Mouse (Mus musculus) right cerebral cortex, postnatal 4 days (tissue): ENCODE results near the gene Zfp658.
A peak's percentile ranks its signal among the peaks of the same experiment; 100 is the strongest.

Experiments
- DNase-seq: peaks from one replicate; pipeline ENCODE4 v3.0.0-alpha.2; 2022

Gene Zfp658

GRCm38 (mm10) chr7:43562006-43562633 is at the start of gene Zfp658:
Gene Zfp658, plus strand, starts transcription at chr7:43562256.
- peak; percentile 84 for DNase-seq

GRCm38 (mm10) chr7:43512519-43512918 is 49.5 kb upstream of the Zfp658 start:
- no peak for DNase-seq

GRCm38 (mm10) chr7:43515076-43515475 is 47.0 kb upstream of the Zfp658 start:
- no peak for DNase-seq

GRCm38 (mm10) chr7:43518341-43518740 is 43.7 kb upstream of the Zfp658 start:
- DNase-seq: no peak

DNA sequence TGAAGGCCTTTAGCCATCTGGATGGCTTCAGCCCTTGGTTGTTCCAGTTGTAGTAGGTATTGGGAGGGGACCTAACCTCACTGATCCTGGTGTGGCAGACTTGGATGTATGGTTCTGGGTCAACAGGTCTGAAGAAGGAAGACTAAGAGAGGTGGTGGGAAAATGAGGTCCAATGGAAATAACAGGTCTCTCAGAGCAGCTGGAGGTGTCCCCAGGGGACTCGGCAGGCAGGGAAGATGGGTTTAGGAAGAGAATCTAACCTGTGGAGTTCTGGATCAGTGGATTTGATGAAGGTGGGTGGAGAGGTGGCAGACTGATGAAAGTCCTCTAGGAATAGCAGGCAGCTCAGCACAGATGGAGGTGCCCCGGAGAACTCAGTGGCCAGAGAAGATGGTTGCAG is 39.3 kb upstream of the Zfp658 start:
- no peak for DNase-seq

- DNase-seq: no peak
Measured at GRCm38 (mm10) chr7:43525313-43525712, 36.7 kb upstream of the Zfp658 start.

DNA sequence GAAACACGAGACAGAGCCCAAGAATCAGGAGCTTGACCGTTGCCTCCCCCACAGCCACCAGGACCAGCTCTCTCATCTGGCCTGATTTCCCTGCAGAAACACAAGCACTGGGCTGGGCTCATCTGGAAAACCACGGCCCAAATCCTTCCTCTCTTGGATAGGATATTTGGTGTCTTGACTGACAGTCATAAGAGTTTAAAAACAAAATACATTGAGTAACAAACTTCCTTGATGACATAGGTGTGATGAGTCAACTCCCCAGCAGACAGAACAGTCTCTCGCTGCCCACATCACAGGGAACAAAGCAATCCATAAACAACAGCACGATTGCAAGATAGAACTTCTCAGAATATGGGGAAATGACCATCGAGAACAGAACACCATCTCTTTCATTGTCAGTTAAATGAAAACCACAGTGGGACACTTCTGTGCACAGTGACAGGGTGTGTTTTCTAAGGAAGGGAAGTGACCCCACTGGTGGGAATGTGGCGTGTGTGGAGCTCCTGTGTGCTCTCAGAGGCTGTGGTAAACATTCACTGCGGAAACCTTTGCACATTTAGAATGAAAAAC is 31.8 kb upstream of the Zfp658 start:
- no peak for DNase-seq

- no peak for DNase-seq
Measured at GRCm38 (mm10) chr7:43532936-43533505, 29.0 kb upstream of the Zfp658 start.

DNA sequence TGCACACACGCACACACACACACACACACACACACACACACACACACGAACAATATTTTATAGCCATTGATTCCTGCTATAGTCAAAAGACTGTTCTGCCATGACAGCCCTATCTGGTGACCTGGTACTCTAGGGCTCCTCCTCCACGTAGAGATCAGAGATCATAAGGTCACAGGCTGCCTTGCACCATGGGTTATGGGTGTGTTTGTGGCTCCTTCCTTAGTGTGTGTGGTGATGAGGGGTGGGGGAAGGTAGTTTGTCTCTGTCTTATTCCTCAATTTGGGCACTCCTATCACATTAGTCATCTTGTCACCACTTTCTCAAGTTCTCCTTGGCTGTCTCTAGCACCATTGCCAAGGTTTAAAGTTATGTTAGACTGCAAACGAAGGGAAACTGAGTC is 23.5 kb upstream of the Zfp658 start:
- DNase-seq: no peak

GRCm38 (mm10) chr7:43544225-43544977 is 17.7 kb upstream of the Zfp658 start, which contains the start of gene Cd33:
Gene Cd33, minus strand, starts transcription at chr7:43544428.
- DNase-seq: no peak

- no peak for DNase-seq
Measured at GRCm38 (mm10) chr7:43545656-43546545, 16.2 kb upstream of the Zfp658 start.

DNA sequence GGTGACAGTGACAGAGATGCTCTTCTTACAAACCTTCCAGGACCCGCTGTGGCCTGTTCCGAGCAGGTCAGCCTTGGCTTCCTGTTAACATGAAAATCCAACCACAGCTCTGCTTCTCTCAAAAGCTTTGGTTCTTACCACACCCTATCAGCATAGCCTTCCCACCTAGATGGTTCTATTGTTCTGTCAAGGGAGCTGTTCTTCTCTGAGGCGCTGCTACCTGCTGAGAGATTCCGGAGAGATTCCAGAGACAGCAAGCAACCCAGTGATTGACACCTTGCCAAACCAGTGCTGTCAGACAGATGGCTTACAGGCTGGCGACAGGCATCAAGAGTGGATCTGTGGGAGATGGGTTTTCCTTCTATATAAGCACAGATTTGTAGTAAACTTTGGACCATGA is 14.4 kb upstream of the Zfp658 start:
- no peak for DNase-seq

GRCm38 (mm10) chr7:43548206-43548605 is 13.8 kb upstream of the Zfp658 start:
- no peak for DNase-seq

DNA sequence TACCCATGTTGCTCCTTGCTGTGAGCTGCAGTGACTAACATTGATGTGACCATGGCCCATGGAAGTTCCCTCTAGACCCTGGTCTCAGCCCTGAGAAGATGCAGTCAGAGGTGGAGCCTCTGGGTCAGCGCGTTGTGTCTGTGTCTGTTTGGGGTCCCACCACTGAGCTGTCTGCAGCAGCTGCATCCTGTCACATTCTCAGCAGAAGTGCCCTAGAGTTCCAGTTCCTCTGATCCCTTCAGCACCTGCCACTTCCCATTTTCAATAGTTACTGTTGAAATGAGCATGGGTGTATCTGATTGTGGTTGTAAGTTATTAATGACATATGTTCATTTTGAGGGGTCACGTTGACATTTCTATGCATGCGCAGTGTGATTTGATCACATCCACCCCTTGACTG is 8.9 kb upstream of the Zfp658 start:
- no peak for DNase-seq

DNA sequence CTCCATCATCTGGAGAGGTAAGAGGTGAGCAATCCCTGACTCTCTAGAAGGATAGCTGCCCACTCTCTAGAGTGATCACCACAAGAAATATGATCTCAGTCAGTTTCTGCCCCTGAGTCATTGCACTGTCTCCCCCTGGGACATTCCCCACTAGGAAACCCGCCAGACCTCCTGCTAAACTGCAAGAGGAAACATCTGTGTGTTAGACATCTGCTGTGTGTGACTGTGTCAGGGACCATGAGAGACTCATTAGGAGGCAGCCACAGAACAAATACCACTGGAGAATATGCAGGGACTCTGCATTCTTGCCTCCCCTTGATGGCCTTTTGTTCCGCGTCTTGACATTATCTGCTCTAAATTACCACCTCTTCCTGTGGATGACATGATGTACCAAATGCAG is 7.5 kb upstream of the Zfp658 start:
- no peak for DNase-seq

DNA sequence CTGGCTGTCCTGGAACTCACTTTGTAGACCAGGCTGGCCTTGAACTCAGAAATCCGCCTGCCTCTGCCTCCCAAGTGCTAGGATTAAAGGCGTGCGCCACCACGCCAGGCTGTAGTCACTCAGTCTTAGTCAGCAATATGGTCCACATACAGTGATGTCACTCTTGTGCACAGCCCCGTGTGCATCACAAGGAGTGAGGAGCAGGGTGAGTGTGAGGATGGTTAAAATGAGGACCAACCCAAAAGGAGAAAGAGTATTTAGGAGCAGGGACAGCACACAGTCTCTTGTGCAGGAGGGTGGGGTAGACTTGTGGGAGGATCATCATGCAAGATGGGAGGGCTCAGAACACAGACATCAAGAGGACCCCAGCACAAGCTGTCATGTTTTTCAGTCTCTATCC is 6.7 kb upstream of the Zfp658 start:
- no peak for DNase-seq

DNA sequence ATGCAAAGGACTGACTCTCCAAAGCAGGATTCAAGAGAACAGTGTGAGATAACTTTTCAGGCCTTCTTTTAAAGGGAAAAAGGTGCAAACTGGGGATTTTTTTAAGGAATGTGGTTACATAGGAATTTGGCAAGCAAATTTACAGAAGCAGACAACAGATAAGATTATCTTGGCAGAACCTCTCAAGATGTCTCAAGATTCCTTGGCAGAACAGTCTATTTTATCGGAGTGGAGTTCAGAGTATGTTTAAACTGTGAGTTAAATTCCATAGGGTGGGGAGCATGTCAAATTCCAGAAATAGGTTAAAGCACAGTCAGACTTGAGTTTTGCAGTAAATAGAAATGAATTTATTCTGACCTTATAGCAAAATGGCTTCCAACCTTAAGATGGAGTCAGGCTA is 5.2 kb upstream of the Zfp658 start:
- DNase-seq: no peak

GRCm38 (mm10) chr7:43562651-43563070 is 605 bp downstream of the Zfp658 start:
- no peak for DNase-seq

- no peak for DNase-seq
Measured at GRCm38 (mm10) chr7:43563300-43563699, 1.2 kb downstream of the Zfp658 start.

DNA sequence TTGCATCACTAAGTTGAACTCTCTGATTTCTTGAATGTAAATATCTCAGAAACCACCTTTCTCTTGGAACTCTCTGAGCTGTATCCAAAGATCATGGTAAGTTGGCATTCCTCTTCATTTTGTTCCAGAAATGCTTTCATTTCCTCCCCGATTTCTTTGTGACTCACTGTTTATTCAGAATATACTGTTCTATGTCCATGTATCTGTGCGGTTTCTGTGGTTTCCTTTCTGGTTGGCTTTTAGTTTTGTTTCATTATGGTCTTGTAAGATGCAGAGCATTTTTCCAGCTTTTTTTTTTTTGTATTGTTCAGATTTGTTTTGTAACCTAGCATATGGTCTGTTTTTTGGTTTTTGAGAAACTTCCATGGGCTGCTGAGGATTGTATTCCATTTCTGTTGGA is 9.2 kb downstream of the Zfp658 start:
- DNase-seq: no peak

GRCm38 (mm10) chr7:43579440-43580171 is 17.6 kb downstream of the Zfp658 start, which contains the start of gene Zfp719:
Gene Zfp719, plus strand, starts transcription at chr7:43579610.
- peak; percentile 88 for DNase-seq

- DNase-seq: no peak
Measured at GRCm38 (mm10) chr7:43580526-43580925, 18.5 kb downstream of the Zfp658 start.
